Mouse (Mus musculus) G1E-ER4 (cell line): Measurements from ENCODE around the gene Zbed5. TPM values are rescaled to one million over a fixed set of nuclear protein-coding genes. Genes with fewer than 3 reads are reported as not detected.

ENCODE experiments used
- GATA1 ChIP-seq: IDR thresholded peaks from one replicate; pipeline ENCODE4 v1.8.0; 2012; ENCODE audit warnings: low read length, inconsistent platforms
- polyA plus RNA-seq: library from polyadenylated mRNA; stranded (reverse); fragments of >175 nt; gene quantifications from 2 replicates; pipeline ENCODE4 v1.2.3, GENCODE M21; 2012

The Zbed5 gene
- polyA plus RNA-seq, 1 experiment, result 9.3 TPM

GRCm38 (mm10) chr5:129886911-129887636 lies 8.4 kb upstream of the Zbed5 start, which contains the start of gene Chchd2:
Gene Chchd2, minus strand, starts transcription at chr5:129887470.
- no peak for TF ChIP-seq GATA1

GRCm38 (mm10) chr5:129898449-129898848 lies 2.9 kb downstream of the Zbed5 start, which contains the start of gene Phkg1:
Gene Phkg1, minus strand, starts transcription at chr5:129898549.
- TF ChIP-seq GATA1, result no peak

DNA sequence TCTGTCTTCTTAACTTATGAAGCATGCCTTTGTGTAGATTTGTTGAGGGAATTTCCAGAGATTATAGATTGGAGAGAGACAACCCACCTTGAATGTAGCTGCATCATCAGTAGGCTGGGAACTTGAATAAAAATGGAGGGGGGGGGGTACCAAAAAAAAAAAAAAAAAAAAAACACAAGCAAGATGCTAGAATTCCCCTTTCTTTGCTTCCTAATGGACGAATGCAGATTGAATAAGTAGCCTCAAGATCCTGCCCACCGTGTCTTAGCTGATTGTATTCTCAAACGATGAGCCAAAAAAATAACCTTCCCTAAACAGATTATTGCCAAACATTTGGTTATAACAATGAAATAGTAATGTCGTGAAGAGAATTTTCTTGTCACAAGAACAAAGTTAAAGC lies 12.3 kb downstream of the Zbed5 start:
- no peak for TF ChIP-seq GATA1

DNA sequence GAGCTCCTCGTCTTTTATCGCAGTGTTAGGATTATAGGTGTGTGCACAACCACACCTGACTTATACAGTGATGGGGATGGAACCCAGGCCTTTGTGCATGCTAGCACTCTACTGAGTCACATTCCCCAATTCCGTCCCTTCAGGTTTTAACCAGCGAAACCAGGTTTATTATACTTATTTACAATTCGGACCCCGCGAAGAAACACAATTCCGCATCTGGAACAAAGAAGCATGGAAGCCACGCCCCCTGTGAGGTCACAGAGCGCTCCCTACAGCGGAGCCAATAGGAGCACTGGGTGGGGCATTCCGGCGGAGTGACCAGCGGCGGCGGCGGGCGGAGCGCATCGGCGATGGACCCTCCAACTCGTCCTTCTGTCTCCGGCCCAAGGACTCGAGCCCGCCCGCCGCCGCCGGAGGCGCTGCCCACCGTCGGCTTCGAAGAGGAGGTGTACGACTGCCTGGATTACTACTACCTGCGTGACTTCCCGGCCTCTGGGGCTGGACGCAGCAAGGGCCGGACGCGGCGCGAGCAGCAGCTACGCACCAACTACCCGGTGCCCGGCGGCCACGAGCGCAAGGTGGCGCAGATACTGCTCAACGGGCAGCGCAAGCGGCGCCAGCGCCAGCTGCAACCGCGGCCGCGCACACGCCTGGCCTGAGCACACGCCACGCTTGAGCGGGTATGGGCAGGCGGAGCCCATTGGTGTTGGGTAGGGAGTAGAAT lies 12.9 kb downstream of the Zbed5 start, which contains the start of gene Nupr1l:
Nupr1l (plus strand) TSS at position 299 of the 724 bp plus-strand sequence.
- no peak for TF ChIP-seq GATA1

DNA sequence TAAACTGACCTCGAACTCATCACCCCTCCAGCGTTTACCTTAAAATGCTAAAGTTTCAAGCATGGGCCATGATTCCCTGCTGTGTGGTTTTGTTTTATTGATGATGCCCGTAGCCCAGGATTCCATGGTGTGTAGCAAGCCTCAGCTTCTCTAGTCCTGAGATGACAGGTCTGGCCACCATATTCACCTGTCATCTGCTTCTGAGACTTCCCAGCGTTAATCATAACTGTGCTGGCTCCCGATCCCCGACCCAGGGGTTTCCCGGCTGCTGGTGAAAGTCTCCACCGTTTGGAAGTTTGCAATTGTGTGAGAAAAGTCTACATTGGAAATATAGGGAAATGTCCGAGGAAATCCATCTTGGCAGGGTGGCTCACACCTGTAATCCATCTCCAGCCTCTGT lies 13.6 kb downstream of the Zbed5 start:
- TF ChIP-seq GATA1, result no peak

DNA sequence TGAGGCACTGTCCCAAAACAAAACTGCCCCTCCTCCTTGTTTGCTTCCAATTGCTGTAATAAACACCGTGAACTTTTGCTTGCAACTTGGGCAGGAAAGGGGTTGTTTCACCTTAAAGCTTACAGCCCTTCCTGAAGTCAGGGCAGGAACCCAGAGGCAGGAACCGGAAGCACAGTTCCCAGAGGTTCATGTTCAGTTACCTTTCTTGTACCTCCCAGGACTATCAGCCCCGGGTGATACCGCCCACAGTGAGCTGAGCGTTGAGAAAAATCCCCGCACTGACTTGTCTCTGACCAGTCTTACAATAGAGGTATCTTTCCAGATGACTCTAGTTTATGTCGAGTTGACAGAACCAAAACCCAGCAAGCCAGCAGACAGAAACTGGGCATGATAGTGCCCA lies 14.1 kb downstream of the Zbed5 start:
- no peak for TF ChIP-seq GATA1

GRCm38 (mm10) chr5:129914024-129914423 lies 18.5 kb downstream of the Zbed5 start:
- no peak for TF ChIP-seq GATA1

GRCm38 (mm10) chr5:129918065-129918651 lies 22.6 kb downstream of the Zbed5 start:
- no peak for TF ChIP-seq GATA1

DNA sequence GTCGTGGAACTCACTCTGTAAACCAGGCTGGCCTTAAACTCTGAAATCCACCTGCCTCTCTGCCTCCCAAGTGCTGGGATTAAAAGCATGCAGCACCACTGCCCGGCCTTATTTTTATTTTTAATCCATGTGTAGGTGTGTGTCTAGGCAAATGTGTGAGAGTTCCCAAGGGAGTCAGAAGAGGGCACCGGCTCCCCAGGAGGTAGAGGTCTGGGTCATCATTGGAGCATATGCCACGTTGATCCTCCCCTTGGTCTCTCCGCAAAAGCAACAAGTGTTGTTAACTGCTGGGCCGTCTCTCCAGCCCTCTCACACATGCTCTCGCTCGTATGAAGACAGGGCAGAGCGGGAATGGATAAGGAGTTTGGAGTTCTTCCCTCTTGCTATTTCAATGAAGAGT lies 23.2 kb downstream of the Zbed5 start:
- TF ChIP-seq GATA1, result no peak

GRCm38 (mm10) chr5:129919320-129919719 lies 23.8 kb downstream of the Zbed5 start:
- no peak for TF ChIP-seq GATA1

- TF ChIP-seq GATA1, result no peak
These were observed 26.4 kb downstream of the Zbed5 start for GRCm38 (mm10) chr5:129921972-129922371.

- no peak for TF ChIP-seq GATA1
These were observed 29.4 kb downstream of the Zbed5 start for GRCm38 (mm10) chr5:129924820-129925452.

DNA sequence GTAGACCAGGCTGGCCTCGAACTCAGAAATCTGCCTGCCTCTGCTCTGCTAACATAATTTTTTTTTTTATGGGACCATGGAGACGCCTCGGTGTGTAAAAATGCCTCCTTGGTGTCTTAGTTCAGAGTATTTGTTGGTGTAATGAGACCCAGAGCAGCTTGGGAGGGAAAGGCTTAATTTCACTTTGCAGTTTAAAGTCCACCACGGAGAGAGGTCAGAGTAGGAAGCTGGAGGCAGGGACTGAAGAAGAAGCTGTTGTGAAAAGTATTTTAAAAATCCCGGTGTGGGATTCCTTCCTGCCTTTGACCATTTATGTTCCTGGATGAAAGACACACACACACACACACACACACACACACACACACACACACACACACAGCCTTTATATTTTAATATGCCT lies 30.4 kb downstream of the Zbed5 start:
- no peak for TF ChIP-seq GATA1

DNA sequence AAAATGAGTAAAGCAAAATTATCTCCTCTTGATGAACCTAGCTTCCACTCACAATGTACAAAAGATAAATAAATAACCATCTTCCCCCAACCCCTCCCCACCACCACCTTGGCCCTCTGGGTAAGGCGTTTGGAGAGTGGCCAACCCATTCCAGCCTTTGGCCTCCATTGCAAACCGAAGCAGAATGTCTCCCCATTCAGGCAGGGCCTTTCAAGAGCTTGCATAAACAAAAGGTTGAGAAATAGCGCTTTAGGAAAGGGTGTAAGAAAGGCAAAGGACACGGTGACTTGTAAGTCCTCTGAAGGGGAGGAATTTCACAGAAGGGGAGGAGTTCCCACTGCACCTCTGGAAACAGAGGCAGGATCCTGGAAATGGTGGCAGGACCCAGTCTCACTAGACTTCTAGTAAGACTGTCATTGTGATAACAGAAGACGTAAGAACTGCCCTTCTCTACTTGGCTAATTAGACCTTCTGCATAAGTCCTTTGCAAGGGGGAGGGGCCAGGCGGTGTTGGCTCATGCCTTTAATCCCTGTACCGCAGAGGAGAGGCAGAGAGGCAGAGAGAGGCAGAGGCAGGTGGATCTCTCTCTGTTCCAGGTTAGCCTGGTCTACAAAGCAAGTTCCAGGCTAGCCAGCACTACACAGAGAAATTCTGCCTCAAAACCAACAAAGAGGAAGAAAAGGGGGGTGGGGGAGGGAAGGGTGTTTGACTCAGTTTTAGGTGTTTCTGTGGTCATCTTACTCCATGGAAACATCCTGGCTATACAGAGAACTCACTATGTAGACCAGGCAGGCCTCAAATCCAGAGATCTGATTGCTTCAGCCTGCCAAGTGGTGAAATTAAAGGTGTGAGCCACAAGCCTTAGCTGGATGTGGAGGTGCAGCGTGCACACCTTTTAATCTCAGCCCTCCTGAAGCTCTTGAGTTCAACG lies 34.7 kb downstream of the Zbed5 start:
- TF ChIP-seq GATA1, result no peak

DNA sequence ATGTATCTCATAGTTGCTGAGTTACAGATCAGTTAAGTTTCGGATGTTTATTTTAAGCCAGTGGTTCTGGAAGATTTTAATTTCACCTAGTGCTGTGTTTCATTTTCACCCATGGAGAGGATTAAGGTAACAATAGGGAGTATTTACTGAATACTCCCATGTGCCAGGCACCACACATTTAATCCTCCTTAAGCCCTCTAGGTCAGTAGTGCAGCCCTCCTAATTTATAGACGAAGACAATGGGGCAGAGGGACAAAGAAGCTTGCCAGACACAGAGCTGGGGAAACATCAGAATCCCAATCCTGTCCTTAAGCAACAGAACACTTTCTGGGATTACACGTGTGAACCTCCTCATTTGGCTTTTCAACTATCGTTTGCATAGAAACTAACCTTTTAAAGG lies 41.4 kb downstream of the Zbed5 start:
- TF ChIP-seq GATA1, result no peak
